Mouse (Mus musculus) brain, embryonic 14.5 days (tissue): ENCODE data around the gene Hk2.

Source experiments
- CTCF ChIP-seq: fragments of 200-500 bp; IDR thresholded peaks from 2 replicates; pipeline ENCODE4 v1.5.1; 2012; ENCODE audit warnings: inconsistent platforms, mild to moderate bottlenecking, moderate library complexity, borderline replicate concordance; ENCODE audit not compliant: insufficient read depth, insufficient read length; ENCODE audit errors: extremely low read depth
- POLR2A ChIP-seq: fragments of 200-500 bp; IDR thresholded peaks from 2 replicates; pipeline ENCODE4 v1.6.1; 2012; ENCODE audit warnings: mild to moderate bottlenecking, inconsistent platforms, borderline replicate concordance; ENCODE audit not compliant: poor library complexity, insufficient read depth, insufficient read length, severe bottlenecking; ENCODE audit errors: extremely low read depth

GRCm38 (mm10) chr6:82820716-82821115, 46.5 kb upstream of the Hk2 start:
- TF ChIP-seq POLR2A (no peak), CTCF (no peak)
